Mouse (Mus musculus): ENCODE measurements around the gene Gm614. TPM values are rescaled to one million over a fixed set of nuclear protein-coding genes. Genes with fewer than 3 reads are reported as not detected.
A peak's percentile ranks its signal among the peaks of the same experiment; 100 is the strongest.

Gene Gm614
- total RNA-seq, 2 experiments from 2014 or later = 1.0 TPM; not detected in 1

- peak; percentile 54 for ATAC-seq (replicated peaks; ENCODE audit: poor library complexity)
These were observed 3.1 kb downstream of the Gm614 start for GRCm38 (mm10) chrX:101260441-101261325.

DNA sequence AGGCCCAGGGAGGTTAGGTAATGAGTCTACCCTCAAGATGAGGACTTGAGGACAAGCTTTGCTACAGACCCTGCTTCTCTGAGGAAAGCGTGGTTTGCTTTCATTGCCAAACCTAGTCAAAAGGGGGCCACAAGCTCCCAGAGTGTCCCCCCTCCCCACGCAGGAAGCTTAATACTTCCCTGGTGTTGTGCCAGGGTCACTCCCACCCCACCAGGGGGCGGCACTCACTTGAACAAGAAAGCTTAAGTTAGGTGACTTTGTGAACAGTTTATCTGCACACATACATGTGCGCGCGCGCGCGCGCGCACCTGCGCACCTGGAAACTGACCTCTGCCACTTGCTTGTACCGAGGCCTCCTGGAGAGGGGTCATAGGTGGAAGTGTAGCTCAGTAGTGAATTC, 7.2 kb downstream of the Gm614 start:
- ATAC-seq (replicated peaks; ENCODE audit: poor library complexity) = no peak

- ATAC-seq (replicated peaks; ENCODE audit: poor library complexity) = peak; percentile 19
These were observed 9.1 kb downstream of the Gm614 start for GRCm38 (mm10) chrX:101254740-101255139.

DNA sequence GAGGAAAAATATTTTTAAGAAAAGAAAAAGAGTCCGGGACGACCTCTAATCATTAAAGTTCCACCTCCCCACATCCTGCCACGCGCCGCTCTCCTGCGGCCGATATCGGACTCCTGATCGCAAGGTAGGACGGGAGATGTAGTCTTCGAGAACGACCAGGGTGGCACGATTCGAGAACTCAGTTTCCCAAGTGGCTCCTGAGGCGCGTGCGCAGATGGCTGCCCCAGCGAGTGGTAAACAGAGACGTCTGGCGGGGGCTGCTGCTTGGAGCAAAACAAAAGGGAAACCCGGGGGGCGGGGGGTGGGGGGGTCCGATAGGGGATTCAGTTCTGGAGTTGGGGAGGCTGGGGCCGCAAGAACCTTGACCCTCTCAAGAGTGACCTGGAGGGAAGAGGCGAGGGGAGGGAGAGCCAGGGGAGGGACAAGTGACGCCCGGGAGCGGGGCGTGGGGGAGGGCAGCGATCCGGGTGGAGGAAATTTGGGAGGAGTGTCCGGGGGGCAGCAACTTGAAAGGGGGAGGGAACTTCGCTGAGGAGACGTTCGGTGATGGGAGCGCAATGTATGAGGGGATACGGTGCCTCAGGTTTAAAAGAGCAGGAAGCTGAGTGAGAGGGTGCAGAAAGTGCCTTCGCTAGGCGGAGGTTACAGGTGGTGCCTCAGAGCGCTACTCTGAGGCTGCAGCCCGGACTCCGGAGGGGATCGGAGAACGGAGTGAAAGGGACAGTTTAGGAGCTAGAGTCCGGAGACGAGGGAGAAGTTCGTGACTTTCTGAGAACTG, 9.7 kb downstream of the Gm614 start, which contains the start of gene Foxo4:
TSS of gene Foxo4 (plus strand) at position 577 of the 778 bp plus-strand sequence.
- ATAC-seq (replicated peaks; ENCODE audit: poor library complexity) = peak; percentile 87

DNA sequence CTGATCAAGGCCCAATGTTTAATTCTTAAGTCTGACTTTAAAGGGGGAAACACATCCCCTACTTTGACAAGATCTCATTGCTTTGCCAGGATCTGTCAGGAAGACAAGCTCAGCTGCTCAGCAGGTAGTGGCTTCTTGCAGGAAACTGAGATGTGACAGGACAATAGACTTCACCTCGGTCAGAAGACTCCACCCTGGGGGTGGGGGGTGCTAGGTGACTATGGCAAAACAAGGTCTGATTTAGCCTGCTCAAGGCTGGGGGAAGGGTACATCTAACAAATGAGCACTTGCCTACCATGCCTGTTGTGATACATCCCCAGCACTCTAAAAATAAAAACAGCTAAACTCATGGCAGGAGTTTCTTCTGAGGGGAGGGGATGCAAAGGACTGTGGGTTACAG, 18.8 kb downstream of the Gm614 start:
- ATAC-seq (replicated peaks; ENCODE audit: poor library complexity) = no peak

- no peak for ATAC-seq (replicated peaks; ENCODE audit: poor library complexity)
These were observed 41.0 kb downstream of the Gm614 start for GRCm38 (mm10) chrX:101222796-101223162.

- peak; percentile 99 for ATAC-seq (replicated peaks; ENCODE audit: poor library complexity)
These were observed 41.7 kb downstream of the Gm614 start, which contains the start of gene Snx12 for GRCm38 (mm10) chrX:101221834-101222795. Gene Snx12 (minus strand): TSS chrX:101222563.

Other genes with a start within 250 kb of the Gm614 start
- gene Tex11, start 204.3 kb downstream of the Gm614 start, total RNA-seq (2015) = 0.05 and 0.12 TPM in 2 replicates
- gene Tex11, start 204.3 kb downstream of the Gm614 start, total RNA-seq (2017) = 0.41 and 1.2 TPM in 2 replicates
- gene Slc7a3, start 178.0 kb downstream of the Gm614 start, total RNA-seq (2015) = 0.27 TPM in 1 of 2 replicates, not detected in the other
- gene Slc7a3, start 178.0 kb downstream of the Gm614 start, total RNA-seq (2017) = 0.41 TPM in 1 of 2 replicates, not detected in the other
- gene Snx12, start 41.4 kb downstream of the Gm614 start, total RNA-seq (2015) = 39.8 and 40.7 TPM in 2 replicates
- gene Snx12, start 41.4 kb downstream of the Gm614 start, total RNA-seq (2017) = 50.9 and 56.9 TPM in 2 replicates
- gene Foxo4, start 9.5 kb downstream of the Gm614 start, total RNA-seq (2015) = 5.8 and 6.0 TPM in 2 replicates
- gene Foxo4, start 9.5 kb downstream of the Gm614 start, total RNA-seq (2017) = 16.3 and 17.1 TPM in 2 replicates
- 33.6 and 40.5 TPM in 2 replicates for gene Il2rg, start 4.3 kb upstream of the Gm614 start, total RNA-seq (2015)
- 19.2 and 28.9 TPM in 2 replicates for gene Il2rg, start 4.3 kb upstream of the Gm614 start, total RNA-seq (2017)
- gene Gm20489, start 5.0 kb upstream of the Gm614 start, total RNA-seq (2015) = not detected in 2 replicates
- not detected in 2 replicates for gene Gm20489, start 5.0 kb upstream of the Gm614 start, total RNA-seq (2017)
- 54.0 and 64.0 TPM in 2 replicates for gene Med12, start 10.0 kb upstream of the Gm614 start, total RNA-seq (2015)
- 29.2 and 31.6 TPM in 2 replicates for gene Med12, start 10.0 kb upstream of the Gm614 start, total RNA-seq (2017)
- not detected in 2 replicates for gene Nlgn3, start 35.2 kb upstream of the Gm614 start, total RNA-seq (2015)
- 0.24 TPM in 1 of 2 replicates, not detected in the other for gene Nlgn3, start 35.2 kb upstream of the Gm614 start, total RNA-seq (2017)
- not detected in 2 replicates for gene Gjb1, start 112.4 kb upstream of the Gm614 start, total RNA-seq (2015)
- gene Gjb1, start 112.4 kb upstream of the Gm614 start, total RNA-seq (2017) = not detected in 2 replicates
- gene Zmym3, start 156.9 kb upstream of the Gm614 start, total RNA-seq (2015) = 44.6 and 47.2 TPM in 2 replicates
- 25.1 and 30.1 TPM in 2 replicates for gene Zmym3, start 156.9 kb upstream of the Gm614 start, total RNA-seq (2017)
- gene Nono, start 165.3 kb upstream of the Gm614 start, total RNA-seq (2015) = 244 and 248 TPM in 2 replicates
- 452 and 507 TPM in 2 replicates for gene Nono, start 165.3 kb upstream of the Gm614 start, total RNA-seq (2017)
- 0.88 and 1.9 TPM in 2 replicates for gene Itgb1bp2, start 185.1 kb upstream of the Gm614 start, total RNA-seq (2015)
- gene Itgb1bp2, start 185.1 kb upstream of the Gm614 start, total RNA-seq (2017) = 0.12 TPM in 1 of 2 replicates, not detected in the other

Data from megakaryocyte progenitor cell, adult 5-6 weeks (primary cell).